Mouse (Mus musculus) cerebellum, adult 18-20 months (tissue): ENCODE measurements around the gene Rgs6.

ENCODE experiments used
- DNase-seq, 2 experiments: peaks; one replicate each; pipeline ENCODE4 v3.0.0; 2021

The Rgs6 gene

DNA sequence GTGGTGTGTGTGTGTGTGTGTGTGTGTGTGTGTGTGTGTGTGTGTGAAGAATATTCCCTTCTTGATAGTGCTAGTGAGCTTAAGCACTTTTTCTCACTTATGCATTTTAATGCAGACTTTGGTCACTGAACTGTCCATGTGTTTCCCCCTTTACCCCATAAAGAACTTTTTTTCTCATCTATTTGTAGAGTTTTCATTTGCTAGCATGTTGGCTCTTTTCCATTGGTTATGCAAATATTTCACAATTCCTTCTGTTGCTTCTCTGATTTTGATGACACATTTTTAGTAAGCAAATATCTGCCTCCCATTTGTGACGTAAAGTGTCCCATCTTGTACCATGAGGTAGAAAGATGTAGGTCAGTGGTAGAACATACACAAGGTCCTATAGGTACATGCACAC, 295.0 kb downstream of the Rgs6 start:
- DNase-seq = no peak

DNA sequence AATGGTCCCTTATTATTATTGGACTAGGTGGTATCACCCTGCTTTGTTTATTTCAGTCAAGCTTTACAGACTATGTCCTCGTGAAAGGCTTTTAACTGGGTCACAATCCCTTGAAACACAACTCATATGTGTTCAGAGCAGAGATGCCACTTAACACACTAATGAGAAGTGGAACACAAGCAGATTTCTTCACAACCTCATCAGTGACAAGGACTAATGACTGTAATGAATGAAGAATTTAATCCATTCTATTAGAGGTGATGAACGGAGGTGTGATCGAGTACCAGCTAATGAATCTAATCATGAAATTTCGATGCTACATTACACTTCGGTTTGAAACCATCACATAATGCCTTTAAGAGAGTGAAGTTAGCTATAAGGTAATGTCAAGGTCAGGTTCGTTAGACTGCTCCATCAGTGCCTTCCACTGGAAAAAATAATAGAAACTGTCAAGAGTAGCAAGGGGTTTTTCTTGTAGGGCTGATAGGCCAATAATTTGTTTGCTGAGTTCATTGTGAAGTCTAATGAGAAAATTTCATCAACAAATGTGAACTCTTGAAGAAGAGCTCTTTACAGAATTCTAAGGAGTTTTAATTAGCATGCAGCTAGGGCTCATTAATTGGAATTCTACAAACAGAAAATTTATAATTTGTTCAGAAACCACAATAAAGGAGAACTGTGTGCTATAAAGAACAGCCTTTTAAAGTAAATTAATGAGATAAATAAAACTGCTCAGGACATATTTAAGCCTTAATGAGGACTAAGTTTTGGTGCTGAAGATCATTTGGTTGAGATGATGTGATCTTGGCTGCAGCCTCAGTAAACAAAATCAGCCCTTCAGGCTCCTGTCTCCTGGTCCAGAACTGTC, 307.1 kb downstream of the Rgs6 start:
- no peak for DNase-seq

DNA sequence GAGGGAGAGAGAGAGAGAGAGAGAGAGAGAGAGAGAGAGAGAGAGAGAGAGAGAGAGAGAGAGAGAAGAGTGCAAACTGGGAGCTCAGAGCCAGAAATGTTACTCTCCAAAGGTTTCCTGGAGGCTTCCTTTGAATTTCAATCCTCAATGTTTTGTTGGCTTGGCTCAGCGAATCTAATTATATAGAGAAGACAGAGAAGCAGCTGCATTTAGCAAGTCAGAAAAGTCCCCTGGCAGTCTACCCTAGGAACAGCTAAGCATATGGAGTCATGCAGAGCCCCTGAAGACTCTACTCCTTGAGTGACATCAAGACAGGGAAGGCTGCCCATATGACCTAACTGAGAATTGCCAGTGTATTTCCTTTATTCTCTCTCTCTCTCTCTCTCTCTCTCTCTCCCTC, 317.7 kb downstream of the Rgs6 start:
- DNase-seq = no peak

DNA sequence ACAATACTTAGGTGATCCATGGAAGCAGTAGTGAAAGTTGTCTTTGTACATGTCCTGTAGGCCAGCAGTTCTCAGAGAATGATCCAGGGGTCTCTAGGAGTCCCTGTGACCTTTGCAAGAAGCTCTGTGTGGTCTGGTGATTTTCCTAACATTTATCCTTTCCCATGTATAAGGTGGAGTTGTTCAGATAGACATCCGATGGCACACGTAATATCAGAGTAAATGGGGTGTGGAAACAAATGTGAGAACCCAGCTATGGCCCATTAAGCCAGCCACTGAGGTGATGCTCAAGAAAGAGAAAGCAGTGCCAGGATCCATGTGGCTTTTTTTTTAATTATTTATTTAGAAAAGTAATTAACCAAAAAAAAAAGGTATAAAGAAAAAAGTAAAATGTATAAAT, 322.8 kb downstream of the Rgs6 start:
- DNase-seq = no peak

DNA sequence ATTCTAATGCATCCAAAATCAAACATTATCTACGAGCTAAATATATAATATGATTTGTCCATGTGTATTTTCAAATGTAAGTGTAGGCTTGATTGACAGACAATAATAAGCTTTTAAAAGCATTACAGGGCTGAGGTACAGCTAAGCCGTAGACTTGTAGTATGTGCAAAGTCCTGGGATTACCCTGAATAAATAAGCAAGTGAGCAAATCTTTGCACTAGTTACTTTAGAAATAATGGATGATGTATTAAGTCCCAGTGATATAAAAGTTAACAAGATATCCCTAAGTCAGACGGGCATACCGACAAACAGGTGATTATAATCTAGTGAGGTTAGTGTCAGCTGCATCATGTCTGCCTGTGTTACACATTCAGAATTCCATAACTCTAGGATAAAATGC, 326.0 kb downstream of the Rgs6 start:
- DNase-seq = no peak

DNA sequence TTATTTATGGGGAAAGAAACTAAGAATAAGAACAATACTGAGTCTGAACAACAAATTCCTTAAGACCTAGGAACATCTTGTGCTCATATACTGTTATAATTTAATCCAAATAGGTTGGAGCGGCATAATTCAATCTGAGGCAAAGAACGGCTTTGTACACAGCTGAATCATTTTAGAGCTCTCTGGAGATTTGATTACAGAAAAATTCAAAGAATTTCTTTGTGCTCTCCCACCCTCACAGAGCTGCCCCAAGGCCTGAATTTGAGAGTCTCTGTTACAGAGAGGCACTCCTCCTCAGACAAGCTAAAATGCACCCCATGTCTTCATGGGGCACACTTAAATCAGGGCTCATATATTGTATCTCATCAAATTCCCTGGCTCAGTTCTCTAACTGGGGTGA, 332.1 kb downstream of the Rgs6 start:
- DNase-seq = no peak

DNA sequence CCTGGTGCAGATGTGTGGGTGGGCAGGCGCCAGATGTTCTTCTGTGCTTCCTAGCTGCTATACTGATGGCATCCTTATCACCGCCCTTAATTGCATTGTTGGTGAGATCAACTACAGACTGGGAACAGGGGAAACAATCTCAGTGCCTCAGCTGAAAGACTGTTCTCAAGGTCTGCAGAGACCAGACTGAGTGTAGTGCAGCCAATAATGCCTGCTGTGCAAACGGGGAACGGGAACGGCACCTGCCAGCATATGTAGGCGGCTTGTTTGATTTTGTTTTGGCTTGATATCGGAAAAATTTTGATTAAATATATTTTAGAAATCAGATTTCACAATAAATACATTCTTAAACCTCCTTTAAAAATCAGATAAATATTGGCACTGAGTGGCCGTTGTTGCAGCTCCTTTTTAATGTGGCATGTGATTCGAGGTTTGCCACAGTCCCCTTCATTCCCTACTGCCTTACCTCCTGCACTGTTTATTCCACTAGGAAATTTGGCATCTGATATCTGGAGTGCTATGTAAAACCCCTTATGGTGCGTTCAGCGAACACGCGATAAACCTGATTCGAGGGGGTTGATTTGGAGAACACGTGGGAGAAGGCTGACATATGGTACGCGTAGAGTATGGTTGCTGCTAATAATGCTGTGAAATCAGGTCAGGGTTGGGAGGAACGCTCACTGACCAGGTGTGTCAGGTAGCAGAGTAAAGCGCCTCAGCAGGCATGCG, 333.4 kb downstream of the Rgs6 start:
- DNase-seq = no peak

DNA sequence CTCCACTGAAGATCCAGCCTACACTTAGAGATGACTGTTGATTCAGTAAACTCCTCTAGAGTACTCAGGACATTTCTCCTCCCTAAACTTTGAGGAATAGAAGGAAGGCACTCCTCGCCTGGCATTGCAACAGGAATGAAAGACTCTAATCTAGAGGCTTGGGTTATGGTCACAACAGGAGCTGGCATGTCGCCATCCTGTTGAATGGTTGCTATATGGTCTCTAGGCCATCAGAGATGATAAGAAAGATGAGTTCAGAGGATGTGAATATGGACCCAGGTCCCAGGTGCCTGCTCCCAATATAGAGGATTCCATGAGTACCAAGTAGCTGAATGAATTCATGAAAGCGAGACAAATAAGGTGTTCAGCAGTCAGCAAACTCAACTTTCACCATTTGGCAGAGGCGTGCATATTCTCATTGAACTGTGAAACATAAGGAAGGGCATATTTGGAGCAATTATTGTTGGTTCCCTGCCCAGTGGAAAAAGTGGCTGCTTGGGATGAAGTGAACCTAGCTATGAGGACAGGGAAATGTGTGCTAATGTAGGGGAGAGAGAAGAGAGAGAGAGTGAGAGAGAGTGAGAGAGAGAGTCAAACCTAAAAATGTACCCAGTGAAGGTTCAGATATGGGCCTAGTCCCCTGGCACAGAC, 334.9 kb downstream of the Rgs6 start:
- DNase-seq = no peak

DNA sequence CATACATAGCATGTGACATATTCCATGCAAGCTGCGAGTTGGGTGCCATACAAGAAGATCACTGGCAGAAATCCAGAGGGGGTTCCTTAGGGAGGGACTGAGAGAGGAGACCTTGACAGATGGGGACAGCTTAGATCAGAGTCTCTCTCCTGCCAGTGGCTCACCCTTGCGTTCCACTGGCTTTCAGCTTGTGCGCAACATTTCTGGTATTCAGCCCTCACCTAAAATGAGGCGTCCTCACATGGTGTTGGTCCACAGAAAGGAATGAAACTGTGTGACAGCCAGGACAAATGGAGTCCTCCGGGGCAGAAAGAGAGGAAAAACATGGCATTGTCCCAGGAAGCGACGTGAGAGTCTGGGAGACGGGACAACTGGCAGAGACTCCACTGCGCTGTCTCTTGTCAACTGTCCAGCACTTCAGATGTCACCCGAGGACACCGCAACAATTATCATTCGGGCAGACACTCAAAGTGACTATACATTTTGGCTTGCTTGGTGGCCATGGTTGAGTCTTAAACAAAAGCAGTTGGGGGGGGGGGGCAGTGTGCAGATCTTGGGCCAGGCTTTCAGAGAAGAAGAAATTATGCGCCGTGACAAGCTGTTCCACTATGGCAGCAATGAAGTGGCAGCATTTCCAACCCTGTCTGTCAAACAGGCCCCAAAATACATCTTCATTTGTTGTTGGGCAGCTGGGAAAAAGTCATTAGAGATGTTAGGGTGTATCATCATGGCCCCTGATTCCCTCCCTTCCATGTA, 344.8 kb downstream of the Rgs6 start:
- peak; percentile 50 to 59 for DNase-seq

DNA sequence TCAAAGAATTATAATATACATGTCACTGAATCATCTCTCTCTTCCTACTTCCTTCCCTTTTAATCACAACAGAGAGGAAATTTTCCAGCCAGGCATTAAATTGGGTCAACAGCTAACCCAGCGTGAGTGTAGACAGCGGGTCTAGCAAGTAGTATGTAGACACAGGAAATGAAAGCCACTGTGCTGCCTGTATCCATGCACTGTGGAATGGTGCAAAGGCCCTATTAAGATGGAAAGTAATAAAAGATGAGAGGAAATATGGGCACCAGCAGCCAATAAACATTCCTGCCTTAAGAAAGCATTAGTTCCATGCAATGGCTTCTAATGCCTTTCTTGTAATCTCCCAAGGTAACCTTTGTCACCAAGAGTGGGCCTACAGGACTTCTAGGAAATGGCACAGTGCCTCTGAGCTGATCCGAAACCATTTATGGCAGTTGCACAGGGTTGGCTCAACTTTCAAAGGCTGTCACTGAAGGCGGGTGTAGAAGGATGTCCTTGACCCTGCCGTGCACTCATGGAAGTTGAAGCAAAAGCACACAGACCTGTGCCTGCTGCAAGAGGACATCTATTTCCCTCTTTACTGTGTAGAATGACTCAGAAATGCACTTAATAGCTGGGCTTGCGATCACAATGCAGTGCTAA, 347.1 kb downstream of the Rgs6 start:
- no peak for DNase-seq

DNA sequence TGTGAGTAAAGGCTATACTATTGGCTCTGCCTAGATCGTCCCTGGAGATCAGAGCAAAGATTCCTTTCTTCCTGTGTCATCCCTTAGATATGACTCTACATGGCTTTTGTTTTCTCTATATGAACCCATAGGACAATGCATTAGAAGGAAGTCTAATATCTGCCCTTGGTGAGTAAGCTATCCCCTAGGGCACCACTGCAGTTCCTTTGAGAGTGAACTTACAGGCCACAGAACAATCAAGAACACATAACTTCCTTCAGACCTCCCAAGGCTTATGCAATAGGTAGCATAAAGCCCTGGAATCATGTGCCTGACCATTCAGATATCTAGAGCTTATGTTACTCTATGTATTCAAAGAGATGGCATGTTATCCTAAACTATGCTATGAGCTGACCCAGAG, 347.7 kb downstream of the Rgs6 start:
- no peak for DNase-seq

DNA sequence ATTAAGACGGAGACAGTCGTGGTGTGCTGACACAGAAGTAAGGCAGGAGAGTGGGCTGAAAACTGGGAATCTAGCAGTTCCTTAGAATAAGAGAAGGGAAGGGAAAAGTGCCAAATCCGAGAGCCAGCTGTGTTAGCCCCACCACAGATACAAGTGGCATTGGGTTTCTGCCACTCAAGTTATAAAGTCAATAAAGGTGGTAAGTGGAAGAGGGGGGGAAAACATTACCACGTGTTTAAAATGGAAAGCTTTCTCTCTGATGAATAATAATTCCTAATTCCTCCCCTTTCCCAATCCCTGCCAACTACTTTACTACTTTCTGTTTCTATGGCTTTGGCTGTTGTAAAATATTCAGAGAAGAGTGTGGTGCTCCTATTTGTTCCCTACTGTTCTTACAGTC, 352.4 kb downstream of the Rgs6 start:
- no peak for DNase-seq

DNA sequence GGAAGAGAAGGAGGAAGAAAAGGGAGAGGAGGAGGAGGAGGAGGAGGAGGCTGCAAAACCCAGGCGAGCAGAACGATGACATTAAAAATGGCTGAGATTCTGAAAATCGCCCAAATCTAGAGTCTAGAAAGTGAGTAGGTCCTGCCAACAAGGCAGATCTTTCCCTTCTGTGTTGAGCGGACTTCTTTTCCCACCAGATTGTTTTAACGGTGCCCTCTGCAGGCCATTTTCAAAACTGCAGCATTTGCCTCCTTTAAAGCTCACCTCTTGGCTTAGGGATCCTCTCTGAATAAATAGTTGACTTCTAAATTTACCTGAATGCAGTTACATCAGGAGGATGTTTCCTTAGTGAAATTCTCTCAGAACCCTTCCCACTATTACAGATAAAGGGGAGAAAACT, 358.4 kb downstream of the Rgs6 start:
- DNase-seq = peak; percentile 76 to 84

DNA sequence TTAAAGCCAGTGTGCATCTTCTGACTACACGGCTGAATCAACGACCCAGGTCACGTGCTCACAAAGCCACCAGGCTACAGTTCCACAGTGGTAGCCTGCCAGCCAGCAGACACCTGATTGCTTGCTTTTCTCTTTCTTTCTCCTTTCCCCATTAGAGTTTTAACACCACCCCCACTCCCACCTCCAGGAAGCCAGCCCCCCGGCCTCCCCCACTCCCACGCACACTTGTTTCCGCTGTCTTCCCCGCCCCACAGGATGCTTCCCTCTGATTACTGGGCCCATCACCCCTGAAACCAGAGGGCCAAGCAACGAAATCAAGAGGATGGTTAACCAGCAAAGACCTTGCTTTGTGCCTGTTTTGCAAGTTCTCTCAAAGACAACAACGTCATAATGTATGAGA, 373.0 kb downstream of the Rgs6 start:
- DNase-seq = no peak

DNA sequence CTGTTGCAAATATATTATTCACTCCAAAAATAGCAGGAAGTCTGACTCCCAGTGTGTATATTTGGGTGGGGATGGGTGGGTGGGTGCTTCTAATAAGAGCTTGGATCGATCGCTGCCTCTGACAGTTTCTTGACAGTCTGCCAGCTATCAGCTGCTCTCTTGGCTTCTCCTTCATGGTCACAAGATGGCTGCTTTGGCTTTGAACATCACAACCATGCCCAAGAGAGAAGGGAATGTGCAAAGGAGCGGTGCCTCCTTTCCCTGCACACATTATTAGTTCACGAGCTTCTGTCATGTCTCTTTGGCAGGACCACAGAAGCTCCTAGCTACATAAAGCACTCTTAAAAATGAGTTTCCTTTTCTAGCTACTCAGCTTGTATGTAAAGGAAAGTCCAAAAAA, 373.8 kb downstream of the Rgs6 start:
- DNase-seq = no peak

DNA sequence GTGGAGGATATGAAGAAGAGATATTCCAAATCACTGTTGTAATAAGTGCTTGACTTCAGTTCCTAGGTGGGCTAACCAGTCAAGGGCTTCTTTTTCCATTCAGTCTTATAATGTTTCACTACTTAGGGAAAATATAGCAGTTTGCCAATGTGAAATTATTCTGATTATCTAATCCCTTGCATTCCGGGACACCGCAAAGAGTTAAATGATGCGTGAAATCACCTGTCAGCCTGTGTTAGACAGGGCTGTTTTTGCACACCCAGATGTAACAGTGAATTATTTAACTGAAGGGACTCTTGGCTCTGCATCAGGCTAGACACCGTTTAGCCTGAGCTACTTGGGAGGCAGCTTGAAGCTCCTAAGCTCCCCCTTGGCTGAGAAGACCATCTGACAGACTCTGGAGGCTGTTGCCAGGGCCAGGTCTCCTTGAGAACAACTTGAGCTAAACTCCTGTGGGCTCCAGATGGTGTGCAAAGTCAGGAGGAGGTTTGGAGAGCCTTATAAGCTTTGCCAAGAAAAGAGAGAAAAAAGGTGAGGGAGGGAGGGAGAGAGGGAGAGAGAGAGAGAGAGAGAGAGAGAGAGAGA, 382.5 kb downstream of the Rgs6 start:
- peak in 1 of 2 experiments; percentile 8 for DNase-seq

DNA sequence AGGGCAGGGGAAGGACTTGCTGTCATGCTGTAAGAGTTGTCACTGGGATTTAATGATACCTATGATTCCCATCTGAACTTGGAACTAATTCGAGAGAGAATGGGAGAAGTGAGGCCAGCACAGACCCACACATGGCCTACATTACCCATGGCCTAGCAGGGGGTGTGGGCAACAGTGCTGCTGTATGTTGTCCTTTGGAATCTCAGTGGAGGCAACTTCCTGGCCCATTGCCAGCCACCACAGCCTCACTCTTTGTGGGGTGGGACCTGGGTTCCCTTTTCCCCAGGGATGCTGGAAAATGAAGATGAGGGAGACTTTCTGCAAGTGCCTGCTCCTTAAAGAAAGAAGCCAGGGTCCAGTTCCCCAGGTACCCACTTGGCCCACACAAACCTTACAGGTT, 383.1 kb downstream of the Rgs6 start:
- no peak for DNase-seq

DNA sequence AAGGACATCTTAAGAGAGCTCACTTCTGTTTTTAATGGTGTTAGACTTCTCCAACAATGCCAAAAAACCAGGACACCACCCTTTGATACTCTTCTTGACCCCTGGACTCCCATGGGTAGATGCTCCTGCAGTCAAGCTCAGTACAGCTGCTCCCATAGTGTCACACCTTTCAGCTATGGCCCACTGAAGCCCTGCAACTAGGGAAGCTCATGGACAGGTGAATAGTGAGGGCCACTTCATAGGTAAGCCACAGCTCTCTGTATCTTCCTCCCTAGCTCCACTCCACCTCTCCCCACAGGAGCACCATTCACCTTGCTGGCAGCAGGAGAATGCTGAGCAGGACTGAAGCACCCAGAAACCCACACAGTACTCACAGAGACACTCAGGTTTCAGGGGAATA, 384.6 kb downstream of the Rgs6 start:
- no peak for DNase-seq

DNA sequence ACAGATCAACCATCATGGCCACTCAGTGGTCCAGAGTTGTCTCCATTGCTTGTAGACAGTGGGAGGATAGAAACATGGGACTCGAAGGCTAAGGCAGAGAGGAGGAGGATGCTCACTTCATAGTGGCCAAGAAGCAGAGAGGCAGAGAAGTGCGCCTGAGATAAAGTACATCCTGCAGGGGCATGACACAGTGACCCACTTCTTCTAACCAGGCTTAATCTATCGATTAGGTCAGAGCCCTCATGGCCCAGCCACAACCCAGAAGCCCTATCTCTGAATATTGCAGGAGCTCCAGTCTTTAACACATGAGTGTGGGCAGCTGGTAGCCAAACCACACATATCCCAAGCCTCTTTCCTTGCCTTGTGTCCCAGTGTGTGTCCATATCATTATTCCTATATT, 385.7 kb downstream of the Rgs6 start:
- no peak for DNase-seq

DNA sequence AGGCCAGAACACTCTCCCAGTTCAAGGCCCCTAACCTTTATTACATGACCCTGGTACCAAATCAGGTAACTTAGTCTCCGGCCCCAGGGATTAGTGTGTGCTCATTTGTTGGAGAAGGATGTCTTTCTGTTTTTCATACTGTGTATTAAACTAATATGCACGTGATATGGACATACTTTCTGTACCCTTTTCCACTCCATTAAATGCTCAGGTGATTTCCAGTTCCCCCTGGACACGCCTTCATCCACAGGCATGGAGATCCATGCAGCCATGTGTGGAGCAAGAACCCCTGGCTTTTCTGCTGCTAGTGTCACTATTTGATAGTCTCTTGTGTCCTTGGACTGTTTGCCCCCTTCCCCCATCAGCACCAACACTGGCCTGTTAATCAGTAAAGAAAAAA, 390.2 kb downstream of the Rgs6 start:
- DNase-seq = no peak

DNA sequence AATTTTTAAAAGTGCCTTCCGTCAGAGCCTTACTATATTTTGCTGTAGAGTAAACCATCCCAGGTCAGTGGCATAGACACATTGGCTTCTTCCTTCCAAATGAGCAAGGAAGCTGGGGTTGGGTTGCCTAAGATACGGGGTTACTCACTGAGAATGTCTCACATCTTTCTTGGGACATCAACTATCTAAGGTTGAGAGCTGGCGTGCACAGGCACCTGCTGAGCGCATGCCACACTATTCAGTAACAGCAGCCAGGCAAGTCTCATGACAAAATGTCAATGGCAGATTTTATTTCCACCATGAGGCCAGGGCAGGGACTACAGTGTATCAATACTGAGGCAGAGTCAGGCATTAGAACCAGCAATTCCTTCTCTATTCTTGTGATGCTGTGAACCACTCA, 394.6 kb downstream of the Rgs6 start:
- no peak for DNase-seq

DNA sequence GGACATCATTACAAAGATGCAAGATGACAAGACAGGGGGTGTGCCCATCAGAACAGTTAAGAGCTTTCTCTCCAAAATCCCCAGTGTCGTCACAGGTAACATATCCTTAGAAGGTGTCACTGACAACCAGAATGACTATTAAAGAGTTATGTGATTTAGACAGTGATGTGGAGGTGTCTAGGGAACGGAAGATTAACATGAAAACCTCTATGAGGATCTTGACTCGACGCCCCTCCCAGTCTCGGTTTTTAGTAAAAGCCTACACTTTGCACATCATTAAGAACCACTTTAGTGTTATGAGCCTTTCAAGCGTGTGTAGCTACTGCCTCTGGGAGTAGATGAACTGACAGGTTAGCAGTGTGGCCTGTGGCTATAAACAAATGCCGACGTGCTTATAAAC, 397.2 kb downstream of the Rgs6 start:
- DNase-seq = no peak
